Comparison of ENCODE assay signal across 8 mouse cellular contexts in genomic region chr9:108049561-108050251, GRCm38 (mm10). TPM values are rescaled to one million over a fixed set of nuclear protein-coding genes. Genes with fewer than 3 reads are reported as not detected.
DNase-seq lines count a peak whose midpoint lies in the region; ATAC-seq and TF ChIP-seq lines count a peak whose summit lies in the region.

No protein-coding gene starts in this region.

- H3K9ac ChIP-seq in heart, postnatal 0 days (replicated peaks; ENCODE audit: low read depth, low read length): peak overlapping the region; percentile 52
- H3K9ac ChIP-seq in MEL (ENCODE audit: control insufficient read depth, low read depth, low read length, poor library complexity, severe bottlenecking): peak overlapping the region; percentile 89
- H3K9ac ChIP-seq in forebrain, embryonic 13.5 days: peak overlapping the region; percentile 79
- H3K9ac ChIP-seq in liver, embryonic 14.5 days (replicated peaks): peak overlapping the region; percentile 74

- H3K27ac ChIP-seq in heart, postnatal 0 days (ENCODE audit: low read depth): peak overlapping the region; percentile 70
- peak overlapping the region; percentile 44 for H3K27ac ChIP-seq in MEL (ENCODE audit: control insufficient read depth, low read depth, low read length)
- peak overlapping the region; percentile 51 for H3K27ac ChIP-seq in forebrain, embryonic 13.5 days
- H3K27ac ChIP-seq in liver, embryonic 14.5 days: peak overlapping the region; percentile 58

- no peak for TF ChIP-seq CTCF in heart, postnatal 0 days (IDR thresholded peaks at IDR 0.05; ENCODE audit: low read depth)
- TF ChIP-seq CTCF in MEL (IDR thresholded peaks at IDR 0.05 in 2 of 3, conservative IDR thresholded peaks at IDR 0.05 in 1 of 3; ENCODE audit: control insufficient read depth in 1 of 3, insufficient read depth in 1 of 3, low read depth in 2 of 3, low read length in 3 of 3, poor library complexity in 1 of 3, severe bottlenecking in 1 of 3): no peak
- no peak for TF ChIP-seq CTCF in liver, embryonic 14.5 days (IDR thresholded peaks at IDR 0.05; ENCODE audit: low read depth)

- H3K9me3 ChIP-seq in heart, postnatal 0 days (replicated peaks; ENCODE audit: control insufficient read depth, low read length): no peaks in the 10 kb centered on the region
- no peaks in the 10 kb centered on the region for H3K9me3 ChIP-seq in MEL (replicated peaks; ENCODE audit: insufficient read depth, low read length)
- H3K9me3 ChIP-seq in forebrain, embryonic 13.5 days (replicated peaks): no peaks in the 10 kb centered on the region
- no peaks in the 10 kb centered on the region for H3K9me3 ChIP-seq in liver, embryonic 14.5 days (ENCODE audit: control insufficient read depth, low read length)

- WGBS in heart, postnatal 0 days: 40% methylated on average over 15 of the region's 15 CpGs
- 45% methylated on average over 15 of the region's 15 CpGs for WGBS in forebrain, embryonic 13.5 days
- WGBS in liver, embryonic 14.5 days (ENCODE audit: insufficient replicate concordance): 32% methylated on average over 15 of the region's 15 CpGs

- intact Hi-C loops in heart, postnatal 10 days (cut with DNase I): loop anchor here (1.0 to 5.0 kb wide), 2 partner anchors 62 to 85 kb away; partner anchors contain the start of gene Inka1

- peak overlapping the region; percentile 59 for H3K4me3 ChIP-seq in heart, postnatal 0 days (ENCODE audit: low read depth, low read length)
- peak overlapping the region; percentile 89 to 98 for H3K4me3 ChIP-seq in MEL (ENCODE audit: control insufficient read depth in 1 of 2, insufficient read depth in 1 of 2, low read depth in 2 of 2, low read length in 2 of 2)
- peak overlapping the region; percentile 74 for H3K4me3 ChIP-seq in forebrain, embryonic 13.5 days
- H3K4me3 ChIP-seq in liver, embryonic 14.5 days (ENCODE audit: insufficient read depth in 1 of 2, low read depth in 2 of 2, low read length in 2 of 2): peak overlapping the region; percentile 75 to 85

- ATAC-seq in heart, postnatal 0 days (ENCODE audit: insufficient read depth, low read depth): no peak
- ATAC-seq in forebrain, embryonic 13.5 days: peak; percentile 7
- peak; percentile 0; the same call in 1 of the 2 replicates for ATAC-seq in liver, embryonic 14.5 days (ENCODE audit: insufficient read depth)

- H3K4me1 ChIP-seq in heart, postnatal 0 days (ENCODE audit: control insufficient read depth, insufficient read depth): peaks cover 15% of the 10 kb centered on the region
- peaks cover 2 to 17% of the 10 kb centered on the region in 2 experiments for H3K4me1 ChIP-seq in MEL (ENCODE audit: control insufficient read depth in 1 of 2, insufficient read depth in 2 of 2, low read length in 2 of 2)
- peaks cover 30% of the 10 kb centered on the region for H3K4me1 ChIP-seq in forebrain, embryonic 13.5 days
- H3K4me1 ChIP-seq in liver, embryonic 14.5 days (replicated peaks; ENCODE audit: control insufficient read depth in 2 of 2, insufficient read depth in 2 of 2, low read length in 1 of 2): peaks cover 22 to 36% of the 10 kb centered on the region in 2 experiments

- no peak for DNase-seq in heart, postnatal 0 days (ENCODE audit: low spot score)
- no peak for DNase-seq in heart, postnatal 10 days
- no peak for DNase-seq in MEL (ENCODE audit: low read depth, low spot score)
- DNase-seq in liver, embryonic 14.5 days (ENCODE audit: low read depth in 3 of 3, low spot score in 3 of 3): no peak
- DNase-seq in natural killer cell, adult 2 months (ENCODE audit: low spot score in 2 of 2): no peak
- DNase-seq in left cerebral cortex, adult 8-10 months (ENCODE audit: low spot score in 2 of 2): no peak
- no peak for DNase-seq in layer of hippocampus, adult 8-10 months (ENCODE audit: low spot score in 2 of 2)

- no peaks in the 10 kb centered on the region for H3K27me3 ChIP-seq in heart, postnatal 0 days (ENCODE audit: control insufficient read depth, insufficient read depth, low read length)
- no peaks in the 10 kb centered on the region for H3K27me3 ChIP-seq in MEL (ENCODE audit: control insufficient read depth in 1 of 2, insufficient read depth in 2 of 2, low read length in 2 of 2)
- no peaks in the 10 kb centered on the region for H3K27me3 ChIP-seq in forebrain, embryonic 13.5 days
- no peaks in the 10 kb centered on the region for H3K27me3 ChIP-seq in liver, embryonic 14.5 days (ENCODE audit: control insufficient read depth, insufficient read depth, low read length)

- no peak for TF ChIP-seq EP300 in heart, postnatal 0 days (IDR thresholded peaks at IDR 0.05; ENCODE audit: low read depth)
- no peak for TF ChIP-seq EP300 in MEL (IDR thresholded peaks at IDR 0.05; ENCODE audit: low read depth in 1 of 2, low read length in 2 of 2)
- no peak for TF ChIP-seq EP300 in liver, embryonic 14.5 days (IDR thresholded peaks at IDR 0.05; ENCODE audit: low read depth)

- peak overlapping the region; percentile 87 for H3K4me2 ChIP-seq in heart, postnatal 0 days (ENCODE audit: low read depth, low read length)
- H3K4me2 ChIP-seq in forebrain, embryonic 13.5 days: peak overlapping the region; percentile 93
- peak overlapping the region; percentile 98 for H3K4me2 ChIP-seq in liver, embryonic 14.5 days (ENCODE audit: low read depth)

- peaks cover 10% of the 10 kb centered on the region for H3K79me2 ChIP-seq in MEL (ENCODE audit: control insufficient read depth, insufficient read depth, low read length, poor library complexity)

- TF ChIP-seq POLR2A in MEL (IDR thresholded peaks at IDR 0.05; ENCODE audit: control insufficient read depth in 1 of 2, insufficient read depth in 1 of 2, low read depth in 1 of 2, low read length in 2 of 2, poor library complexity in 1 of 2): no peak

- peaks cover 55% of the 10 kb centered on the region for H3K36me3 ChIP-seq in heart, postnatal 0 days (replicated peaks; ENCODE audit: control insufficient read depth, insufficient read depth, low read length)
- peaks cover 0 to 6% of the 10 kb centered on the region in 2 experiments; a peak in 2 of 4 replicates for H3K36me3 ChIP-seq in MEL (ENCODE audit: control insufficient read depth in 1 of 2, insufficient read depth in 2 of 2, low read length in 2 of 2)
- peaks cover 61% of the 10 kb centered on the region for H3K36me3 ChIP-seq in forebrain, embryonic 13.5 days (ENCODE audit: poor library complexity, severe bottlenecking)
- H3K36me3 ChIP-seq in liver, embryonic 14.5 days (replicated peaks; ENCODE audit: control insufficient read depth, insufficient read depth, low read depth): peaks cover 64% of the 10 kb centered on the region

- no peak for TF ChIP-seq RAD21 in MEL (IDR thresholded peaks at IDR 0.05; ENCODE audit: low read depth, low read length)

RNA-seq across cellular contexts. Expression of gene Gmppb, which starts 0.7 kb away (rescaled TPM):
- 13.1 and 18.1 TPM in 2 replicates for total RNA-seq in heart, postnatal 0 days (2014; rRNA removed; ENCODE audit: low replicate concordance)
- 15.7 and 17.2 TPM in 2 replicates for polyA plus RNA-seq in heart, postnatal 0 days (2015; fragmentation: Nextera tagmentation; extraction: Ambion mirVana)
- 10 to 100 TPM; 10.7 to 14.7 TPM for total RNA-seq in heart, postnatal 10 days (2021)
- total RNA-seq in MEL (2012; rRNA removed): 38.1 and 50.4 TPM in 2 replicates
- 10 to 100 TPM in 1 of 2 experiments, not detected in 1; 26.2 TPM for polyA plus RNA-seq in MEL (2012; ENCODE audit: insufficient read depth in 1 of 2, insufficient read length in 2 of 2, low read depth in 1 of 2, low replicate concordance in 2 of 2, missing spikeins in 1 of 2)
- polyA plus RNA-seq in forebrain, embryonic 13.5 days (2015; fragmentation: Nextera tagmentation; extraction: Ambion mirVana): 20.8 and 24.4 TPM in 2 replicates
- 6.7 and 12.9 TPM in 2 replicates for polyA plus RNA-seq in liver, embryonic 14.5 days (2012; rRNA removed)
- polyA plus RNA-seq in liver, embryonic 14.5 days (2014; fragmentation: Nextera tagmentation; extraction: Ambion mirVana): 14.3 and 15.5 TPM in 2 replicates
- total RNA-seq in left cerebral cortex, adult 8-10 months (2022): 10 to 100 TPM; 13.9 to 17.6 (median 14.8) TPM
- 10 to 100 TPM; 17.2 to 21.6 (median 19.2) TPM for total RNA-seq in layer of hippocampus, adult 8-10 months (2022)

RNA-seq across cellular contexts. Expression of gene Amigo3, which starts 3.3 kb away (rescaled TPM):
- 1.4 and 7.6 TPM in 2 replicates for total RNA-seq in heart, postnatal 0 days (2014; rRNA removed; ENCODE audit: low replicate concordance)
- polyA plus RNA-seq in heart, postnatal 0 days (2015; fragmentation: Nextera tagmentation; extraction: Ambion mirVana): 1.4 and 1.6 TPM in 2 replicates
- total RNA-seq in heart, postnatal 10 days (2021): 1 to 10 TPM; 1.9 to 2.2 TPM
- 1.2 and 2.2 TPM in 2 replicates for total RNA-seq in MEL (2012; rRNA removed)
- polyA plus RNA-seq in MEL (2012; ENCODE audit: insufficient read depth in 1 of 2, insufficient read length in 2 of 2, low read depth in 1 of 2, low replicate concordance in 2 of 2, missing spikeins in 1 of 2): 1 to 10 TPM in 1 of 2 experiments, not detected in 1; 3.4 TPM
- polyA plus RNA-seq in forebrain, embryonic 13.5 days (2015; fragmentation: Nextera tagmentation; extraction: Ambion mirVana): 2.1 and 3.0 TPM in 2 replicates
- 0.51 and 0.75 TPM in 2 replicates for polyA plus RNA-seq in liver, embryonic 14.5 days (2012; rRNA removed)
- polyA plus RNA-seq in liver, embryonic 14.5 days (2014; fragmentation: Nextera tagmentation; extraction: Ambion mirVana): 0.89 and 1.4 TPM in 2 replicates
- 1 to 10 TPM in 2 of 4 experiments, under 1 TPM in 2; 0.70 to 1.3 (median 1.0) TPM for total RNA-seq in left cerebral cortex, adult 8-10 months (2022)
- 1 to 10 TPM; 1.2 to 2.3 (median 1.6) TPM for total RNA-seq in layer of hippocampus, adult 8-10 months (2022)

RNA-seq across cellular contexts. Expression of gene Mst1, which starts 30.5 kb away (rescaled TPM):
- not detected in 2 replicates for total RNA-seq in heart, postnatal 0 days (2014; rRNA removed; ENCODE audit: low replicate concordance)
- polyA plus RNA-seq in heart, postnatal 0 days (2015; fragmentation: Nextera tagmentation; extraction: Ambion mirVana): 0.07 TPM in 1 of 2 replicates, not detected in the other
- total RNA-seq in heart, postnatal 10 days (2021): not detected
- total RNA-seq in MEL (2012; rRNA removed): 1.6 and 4.6 TPM in 2 replicates
- polyA plus RNA-seq in MEL (2012; ENCODE audit: insufficient read depth in 1 of 2, insufficient read length in 2 of 2, low read depth in 1 of 2, low replicate concordance in 2 of 2, missing spikeins in 1 of 2): 1 to 10 TPM in 1 of 2 experiments, not detected in 1; 10.0 TPM
- not detected in 2 replicates for polyA plus RNA-seq in forebrain, embryonic 13.5 days (2015; fragmentation: Nextera tagmentation; extraction: Ambion mirVana)
- polyA plus RNA-seq in liver, embryonic 14.5 days (2012; rRNA removed): 21.0 and 21.3 TPM in 2 replicates
- polyA plus RNA-seq in liver, embryonic 14.5 days (2014; fragmentation: Nextera tagmentation; extraction: Ambion mirVana): 24.1 and 29.7 TPM in 2 replicates
- not detected for total RNA-seq in left cerebral cortex, adult 8-10 months (2022)
- not detected for total RNA-seq in layer of hippocampus, adult 8-10 months (2022)

RNA-seq across cellular contexts. Expression of gene Rnf123, which starts 33.4 kb away (rescaled TPM):
- 40.5 and 60.2 TPM in 2 replicates for total RNA-seq in heart, postnatal 0 days (2014; rRNA removed; ENCODE audit: low replicate concordance)
- polyA plus RNA-seq in heart, postnatal 0 days (2015; fragmentation: Nextera tagmentation; extraction: Ambion mirVana): 24.6 and 32.9 TPM in 2 replicates
- total RNA-seq in heart, postnatal 10 days (2021): 10 to 100 TPM; 62.5 to 83.1 TPM
- 24.9 and 28.5 TPM in 2 replicates for total RNA-seq in MEL (2012; rRNA removed)
- 10 to 100 TPM in 1 of 2 experiments, not detected in 1; 74.8 TPM for polyA plus RNA-seq in MEL (2012; ENCODE audit: insufficient read depth in 1 of 2, insufficient read length in 2 of 2, low read depth in 1 of 2, low replicate concordance in 2 of 2, missing spikeins in 1 of 2)
- 32.6 and 39.5 TPM in 2 replicates for polyA plus RNA-seq in forebrain, embryonic 13.5 days (2015; fragmentation: Nextera tagmentation; extraction: Ambion mirVana)
- polyA plus RNA-seq in liver, embryonic 14.5 days (2012; rRNA removed): 139 and 146 TPM in 2 replicates
- polyA plus RNA-seq in liver, embryonic 14.5 days (2014; fragmentation: Nextera tagmentation; extraction: Ambion mirVana): 88.2 and 102 TPM in 2 replicates
- 100 to 1,000 TPM; 109 to 112 (median 111) TPM for total RNA-seq in left cerebral cortex, adult 8-10 months (2022)
- total RNA-seq in layer of hippocampus, adult 8-10 months (2022): 100 to 1,000 TPM in 3 of 4 experiments, 10 to 100 TPM in 1; 89.0 to 123 (median 115) TPM

RNA-seq across cellular contexts. Expression of gene Apeh, which starts 44.7 kb away (rescaled TPM):
- 36.5 and 43.5 TPM in 2 replicates for total RNA-seq in heart, postnatal 0 days (2014; rRNA removed; ENCODE audit: low replicate concordance)
- polyA plus RNA-seq in heart, postnatal 0 days (2015; fragmentation: Nextera tagmentation; extraction: Ambion mirVana): 32.8 TPM in 2 replicates
- total RNA-seq in heart, postnatal 10 days (2021): 10 to 100 TPM; 44.6 to 53.1 TPM
- 57.5 and 76.1 TPM in 2 replicates for total RNA-seq in MEL (2012; rRNA removed)
- polyA plus RNA-seq in MEL (2012; ENCODE audit: insufficient read depth in 1 of 2, insufficient read length in 2 of 2, low read depth in 1 of 2, low replicate concordance in 2 of 2, missing spikeins in 1 of 2): 10 to 100 TPM in 1 of 2 experiments, not detected in 1; 69.0 TPM
- 49.9 and 60.2 TPM in 2 replicates for polyA plus RNA-seq in forebrain, embryonic 13.5 days (2015; fragmentation: Nextera tagmentation; extraction: Ambion mirVana)
- 126 and 150 TPM in 2 replicates for polyA plus RNA-seq in liver, embryonic 14.5 days (2012; rRNA removed)
- polyA plus RNA-seq in liver, embryonic 14.5 days (2014; fragmentation: Nextera tagmentation; extraction: Ambion mirVana): 153 and 172 TPM in 2 replicates
- total RNA-seq in left cerebral cortex, adult 8-10 months (2022): 10 to 100 TPM; 34.9 to 41.9 (median 39.3) TPM
- total RNA-seq in layer of hippocampus, adult 8-10 months (2022): 10 to 100 TPM; 33.9 to 45.8 (median 35.5) TPM
